Mouse (Mus musculus) thymus, postnatal 25 days (tissue): ENCODE results near the gene Dap.

ENCODE experiments used
- DNase-seq: peaks from one replicate; pipeline ENCODE4 v3.0.0; 2022

Gene Dap

GRCm38 (mm10) chr15:31238611-31239010 is 14.5 kb downstream of the Dap start:
- no peak for DNase-seq

GRCm38 (mm10) chr15:31239713-31240112 is 15.6 kb downstream of the Dap start:
- DNase-seq = no peak

- DNase-seq = no peak
Observed at GRCm38 (mm10) chr15:31240181-31240580, 16.1 kb downstream of the Dap start.

GRCm38 (mm10) chr15:31243260-31243659 is 19.1 kb downstream of the Dap start:
- no peak for DNase-seq

GRCm38 (mm10) chr15:31244696-31245445 is 20.8 kb downstream of the Dap start:
- no peak for DNase-seq

GRCm38 (mm10) chr15:31245934-31246333 is 21.8 kb downstream of the Dap start:
- no peak for DNase-seq

- no peak for DNase-seq
Observed at GRCm38 (mm10) chr15:31247035-31247434, 22.9 kb downstream of the Dap start.

- DNase-seq = no peak
Observed at GRCm38 (mm10) chr15:31248882-31249281, 24.8 kb downstream of the Dap start.

- no peak for DNase-seq
Observed at GRCm38 (mm10) chr15:31250027-31250426, 25.9 kb downstream of the Dap start.

- no peak for DNase-seq
Observed at GRCm38 (mm10) chr15:31250676-31251075, 26.6 kb downstream of the Dap start.

- no peak for DNase-seq
Observed at GRCm38 (mm10) chr15:31251189-31251588, 27.1 kb downstream of the Dap start.

GRCm38 (mm10) chr15:31252590-31253311 is 28.6 kb downstream of the Dap start:
- DNase-seq = no peak

GRCm38 (mm10) chr15:31253380-31253779 is 29.3 kb downstream of the Dap start:
- peak; percentile 9 for DNase-seq

- no peak for DNase-seq
Observed at GRCm38 (mm10) chr15:31253963-31254362, 29.8 kb downstream of the Dap start.

- no peak for DNase-seq
Observed at GRCm38 (mm10) chr15:31254939-31255535, 30.9 kb downstream of the Dap start.

- DNase-seq = no peak
Observed at GRCm38 (mm10) chr15:31255762-31256161, 31.6 kb downstream of the Dap start.

- no peak for DNase-seq
Observed at GRCm38 (mm10) chr15:31257329-31257728, 33.2 kb downstream of the Dap start.

GRCm38 (mm10) chr15:31258029-31258692 is 34.0 kb downstream of the Dap start:
- no peak for DNase-seq

- DNase-seq = no peak
Observed at GRCm38 (mm10) chr15:31258693-31259439, 34.8 kb downstream of the Dap start.

- no peak for DNase-seq
Observed at GRCm38 (mm10) chr15:31261094-31261493, 37.0 kb downstream of the Dap start.

- no peak for DNase-seq
Observed at GRCm38 (mm10) chr15:31262361-31262760, 38.2 kb downstream of the Dap start.

GRCm38 (mm10) chr15:31264827-31265226 is 40.7 kb downstream of the Dap start:
- peak; percentile 70 for DNase-seq

- DNase-seq = no peak
Observed at GRCm38 (mm10) chr15:31265404-31265803, 41.3 kb downstream of the Dap start.
